Mouse (Mus musculus) cerebellum, postnatal 4 days (tissue): ENCODE data around the gene Sh2b3.
A peak's percentile ranks its signal among the peaks of the same experiment; 100 is the strongest.
"Not testable (repeated sequence)": the region's sequence is repeated elsewhere in the genome, so short reads cannot be mapped to it uniquely, and the experiment has no call there.

Experiments used
- DNase-seq, 2 experiments: peaks; one replicate each; pipeline ENCODE4 v3.0.0; 2022; ENCODE audit warnings: low spot score in 2 of 2, mixed read lengths in 1 of 2

Sh2b3 gene

DNA sequence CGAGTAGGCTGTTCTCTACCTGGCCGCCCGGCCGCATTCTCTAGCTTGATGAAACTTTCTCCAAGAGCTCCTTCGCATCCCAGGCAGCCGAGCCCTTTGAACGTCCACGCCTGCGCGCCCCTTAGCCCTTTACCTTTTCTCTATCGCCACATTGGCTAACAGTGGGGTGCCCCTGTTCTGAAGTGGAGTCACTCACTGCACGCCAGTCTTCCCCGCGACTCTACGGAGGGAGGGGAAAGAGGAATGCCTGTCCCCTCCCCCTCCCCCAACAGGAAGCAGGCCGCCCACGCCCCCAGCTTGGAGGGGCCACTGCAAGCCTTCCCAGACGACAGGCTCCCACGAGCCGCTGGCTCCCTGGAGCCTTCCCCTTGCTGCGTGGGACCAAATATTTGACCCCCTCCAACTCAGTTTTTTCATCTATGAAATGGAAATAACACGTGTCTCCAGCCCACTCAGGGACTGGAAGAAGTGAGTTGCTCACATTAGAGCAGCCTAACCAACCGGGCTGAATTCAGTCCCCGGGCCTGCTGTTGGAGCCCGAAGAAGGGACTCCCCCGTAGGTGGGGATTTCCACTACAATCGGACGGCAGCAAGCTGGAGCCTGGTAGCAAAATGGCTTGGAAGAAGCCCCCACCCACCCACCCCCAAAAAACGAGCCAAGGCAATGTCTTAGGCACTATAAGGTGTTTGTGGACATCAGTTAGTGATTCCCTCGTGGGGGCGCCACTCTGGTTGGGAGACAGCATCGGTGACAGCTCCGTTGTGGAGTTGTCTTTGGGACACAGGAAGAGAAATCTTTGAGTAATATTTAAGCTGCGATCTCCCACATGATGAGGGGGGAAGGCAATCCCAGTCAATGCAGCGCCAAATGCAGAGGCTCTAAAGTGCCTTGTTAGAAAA, at the start of gene Sh2b3:
Gene Sh2b3, minus strand, starts transcription at position 206 of the 900 bp plus-strand sequence.
- no peak for DNase-seq

DNA sequence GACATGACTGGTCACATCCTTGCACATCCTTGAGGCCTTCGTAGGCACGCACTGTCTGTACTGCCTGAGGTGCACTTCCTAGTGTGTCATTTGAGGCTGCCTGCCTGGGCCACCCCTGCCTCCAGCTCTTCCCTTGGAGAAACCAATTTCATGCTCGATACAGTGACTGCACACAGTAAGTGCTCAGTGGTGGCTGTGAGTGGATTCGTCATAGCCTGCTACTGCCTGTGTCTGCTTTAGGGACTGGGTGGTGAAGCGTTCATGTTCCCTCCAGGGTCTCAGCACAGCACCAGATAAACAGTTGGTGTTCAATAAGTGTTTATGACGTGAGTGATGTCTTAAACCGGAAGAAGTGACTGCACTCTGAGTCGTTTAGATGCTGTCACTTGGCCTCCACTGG, 45.9 kb upstream of the Sh2b3 start:
- no peak for DNase-seq

DNA sequence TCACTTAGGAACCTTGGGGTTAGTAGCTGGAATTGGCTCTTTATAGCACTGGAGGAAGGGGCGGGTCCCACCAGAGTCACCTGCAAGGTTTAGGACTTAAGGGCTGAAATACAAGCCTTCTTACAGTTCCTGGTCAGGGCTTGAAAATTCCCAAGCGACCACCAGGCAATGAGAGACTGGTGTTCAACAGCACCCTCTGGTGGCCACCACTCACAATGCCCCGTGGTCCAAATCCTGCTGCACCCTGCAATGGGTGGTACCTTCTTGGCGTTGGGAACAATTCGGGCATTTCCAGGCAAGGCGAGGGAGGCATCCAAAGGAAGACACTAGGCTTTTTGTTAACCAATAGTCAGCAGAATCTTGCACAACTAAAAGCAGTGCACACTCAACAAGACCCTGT, 41.8 kb upstream of the Sh2b3 start:
- peak in 1 of 2 experiments; percentile 31 for DNase-seq

DNA sequence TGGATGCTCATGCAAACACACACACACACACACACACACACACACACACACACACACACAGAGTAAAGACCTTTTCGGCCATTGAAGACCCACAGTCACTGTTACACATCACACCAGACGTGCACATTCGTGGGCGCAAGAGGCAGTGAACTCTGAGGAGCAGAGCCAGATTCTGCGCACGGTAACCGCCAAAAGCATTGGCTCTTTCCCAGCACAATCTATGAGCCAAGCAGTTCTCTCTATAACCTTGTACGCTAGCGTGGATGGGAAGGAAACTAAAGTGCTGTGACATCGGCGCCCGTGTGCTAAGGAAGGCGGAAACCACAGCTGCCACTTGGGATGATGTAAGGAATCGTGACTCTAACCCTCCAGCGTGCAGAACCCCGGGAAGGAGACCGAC, 41.3 kb upstream of the Sh2b3 start:
- no peak for DNase-seq

DNA sequence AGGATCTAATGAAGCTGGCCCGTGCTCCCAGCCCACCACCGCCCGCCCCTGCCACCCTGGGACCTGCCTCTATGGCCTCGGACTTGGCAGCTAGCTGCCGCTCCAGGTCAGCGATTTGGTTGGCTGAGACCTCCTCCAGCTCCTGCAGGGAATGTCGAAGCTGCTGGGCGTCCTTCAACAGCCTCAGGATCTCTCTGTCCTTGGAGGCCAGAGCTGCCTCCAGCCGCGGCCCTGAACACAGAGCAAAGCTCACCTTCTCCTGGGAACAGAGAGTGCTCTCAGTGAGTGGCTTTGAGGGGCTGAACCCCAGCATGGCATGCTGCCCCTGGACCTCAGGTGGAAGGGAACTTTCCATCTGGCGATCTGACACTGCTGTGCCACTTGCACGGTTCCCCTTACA, 39.5 kb upstream of the Sh2b3 start:
- no peak for DNase-seq

DNA sequence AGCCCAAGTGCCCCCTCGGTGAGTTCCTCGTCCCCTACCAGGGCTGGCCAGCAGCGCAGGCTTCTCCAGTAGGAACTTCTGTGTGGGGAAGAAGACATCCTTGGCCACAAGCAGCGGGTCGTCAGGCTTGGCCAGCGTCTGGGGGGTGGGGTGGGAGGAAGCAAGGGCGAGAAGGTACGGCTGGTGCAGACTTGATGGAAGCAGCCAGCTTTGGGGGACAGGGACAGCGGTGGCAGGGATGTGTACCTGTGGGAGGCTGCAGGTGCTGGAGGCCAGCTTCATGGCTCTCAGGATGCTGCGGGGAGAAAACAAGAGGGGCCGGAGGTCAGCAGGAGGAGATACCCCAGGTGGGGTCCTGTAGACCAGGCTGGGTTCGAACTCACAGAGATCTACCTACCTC, 37.6 kb upstream of the Sh2b3 start:
- no peak for DNase-seq

DNA sequence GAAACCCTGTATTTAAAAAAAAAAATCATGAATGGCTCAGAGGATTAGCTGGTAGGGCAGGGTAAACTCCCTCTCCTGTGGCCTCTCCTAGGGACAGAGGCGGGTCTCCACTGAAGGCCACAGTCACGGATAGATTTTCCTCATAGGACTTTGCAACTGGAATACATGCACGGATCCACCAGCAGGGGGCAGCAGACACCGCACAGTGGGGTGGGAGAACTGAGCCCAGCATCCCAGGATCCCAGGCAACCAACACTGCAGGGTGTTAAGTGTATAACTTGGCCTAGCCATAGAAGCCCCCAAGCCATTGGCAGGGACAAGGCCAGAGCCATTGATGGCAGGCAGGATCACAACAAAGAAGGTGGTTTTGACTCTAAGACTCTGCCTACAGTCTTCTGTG, 34.7 kb upstream of the Sh2b3 start:
- peak; percentile 90 to 91 for DNase-seq

DNA sequence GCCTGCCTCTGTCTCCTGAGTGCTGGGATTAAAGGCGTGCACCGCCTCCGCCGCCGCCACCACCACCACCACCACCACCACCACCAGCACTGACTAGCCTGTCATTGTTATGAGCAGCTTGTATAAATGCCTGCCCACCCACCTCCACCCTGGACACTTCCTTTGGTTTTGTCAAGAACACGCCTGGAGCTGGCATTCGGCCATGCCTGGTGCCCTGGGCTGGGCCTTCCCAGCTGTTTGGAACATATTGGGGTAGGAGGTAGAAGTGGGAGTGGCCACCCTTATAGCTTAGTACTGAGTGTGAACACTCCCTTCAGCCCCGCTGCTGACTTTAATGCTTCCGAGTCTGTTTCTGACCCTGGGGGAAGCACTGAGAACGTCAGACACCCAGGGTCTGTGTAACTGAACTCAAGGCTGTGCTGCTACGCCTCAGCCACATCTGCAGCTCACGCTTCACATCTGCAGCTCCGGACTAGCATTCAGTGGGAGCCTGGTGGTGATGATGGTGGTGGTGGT, 34.1 kb upstream of the Sh2b3 start:
- no peak for DNase-seq

DNA sequence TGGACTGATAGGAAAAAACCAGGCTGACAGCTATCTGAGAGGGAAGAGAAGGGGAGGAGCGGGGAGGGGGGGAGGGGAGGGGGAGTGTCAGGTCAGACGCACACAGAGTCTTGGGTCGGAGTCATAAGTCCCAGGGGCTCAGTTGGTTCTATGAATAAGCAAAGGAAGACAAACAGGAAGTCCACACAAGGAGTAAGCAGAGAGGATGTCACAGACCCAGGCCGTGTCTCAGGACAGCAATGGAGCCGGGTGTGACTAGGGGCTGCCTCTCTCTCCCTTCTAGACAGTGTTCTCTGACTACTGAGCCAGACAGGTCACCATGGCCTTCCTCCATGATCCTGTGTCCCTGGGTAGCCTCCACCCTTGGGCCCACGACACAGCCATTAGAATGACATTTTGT, 33.4 kb upstream of the Sh2b3 start:
- DNase-seq = no peak

DNA sequence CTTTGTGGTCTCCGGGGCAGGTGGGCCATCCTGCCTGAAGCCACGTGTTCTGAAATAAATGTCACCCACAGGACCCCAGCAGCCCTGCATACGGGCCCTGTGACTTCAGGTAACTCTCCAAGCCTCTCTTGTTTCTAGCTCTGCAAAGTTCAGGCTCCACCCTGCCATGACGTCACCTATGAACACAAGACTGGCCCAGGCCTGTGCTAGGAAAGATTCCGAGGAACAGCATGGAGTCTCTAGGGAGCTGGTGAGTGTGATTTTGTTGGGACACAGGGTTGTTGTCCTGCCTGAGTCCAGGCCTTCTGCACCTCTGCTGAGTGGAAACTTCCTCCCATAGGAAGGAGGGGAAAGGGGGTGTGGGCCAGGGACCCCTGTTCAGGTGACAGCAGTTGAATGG, 30.5 kb upstream of the Sh2b3 start:
- no peak for DNase-seq

DNA sequence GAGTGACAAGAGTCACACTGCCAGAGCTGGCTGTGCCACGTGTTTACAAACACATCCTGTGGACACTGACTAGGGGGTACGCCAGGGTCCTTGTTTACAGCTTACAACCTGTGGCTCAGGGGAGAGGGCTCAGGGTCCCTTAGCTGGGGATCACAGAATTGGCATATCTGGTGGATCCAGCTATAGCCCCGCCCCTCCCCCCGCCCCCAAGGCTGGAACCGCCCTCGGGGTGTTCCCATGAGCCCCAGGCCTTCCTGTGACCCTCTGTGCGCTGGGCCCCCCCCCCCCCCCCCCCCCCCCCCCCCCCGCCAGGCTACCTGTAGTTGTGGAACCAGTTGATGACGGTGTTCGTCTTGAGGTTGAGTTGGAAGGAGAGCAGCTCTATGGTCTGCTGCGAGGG, 26.9 kb upstream of the Sh2b3 start:
- no peak for DNase-seq

DNA sequence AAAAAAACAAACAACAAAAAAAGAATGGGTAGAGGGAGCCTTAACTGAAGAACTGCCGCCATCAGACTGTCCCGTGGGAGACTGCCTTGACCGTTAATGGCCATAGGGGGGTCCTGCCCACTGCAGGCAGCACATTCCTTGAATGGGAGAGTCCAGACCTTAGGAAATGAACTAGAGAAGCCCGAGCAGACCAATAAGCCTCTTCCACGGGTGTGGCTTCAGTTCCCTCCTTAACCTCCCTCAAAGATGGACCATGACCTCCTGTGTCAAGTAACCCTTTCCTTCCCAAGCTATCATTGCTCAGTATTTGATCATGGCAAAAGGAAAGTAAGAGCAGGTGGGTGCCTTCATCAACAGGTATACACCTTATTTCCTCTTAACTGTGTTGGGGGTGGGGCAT, 24.5 kb upstream of the Sh2b3 start:
- no peak for DNase-seq

DNA sequence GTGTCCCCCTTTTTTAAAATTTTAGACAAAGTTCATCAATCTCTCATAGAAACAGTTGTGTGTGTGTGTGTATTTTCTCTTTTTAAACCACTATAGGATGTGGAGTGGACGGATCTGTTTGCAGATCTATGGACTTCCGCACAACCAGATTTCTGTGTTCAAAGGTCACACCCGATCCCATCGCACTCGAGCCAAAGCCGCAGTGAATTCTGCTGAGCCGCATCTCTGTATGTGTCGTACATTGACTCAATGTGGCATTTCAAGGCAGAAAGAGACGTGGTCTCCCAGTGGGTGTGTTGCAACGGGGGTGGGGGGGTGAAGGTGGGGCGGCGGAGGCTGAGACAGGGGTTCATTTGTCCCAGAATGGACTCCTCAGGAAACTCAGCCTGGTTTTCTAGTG, 21.0 kb upstream of the Sh2b3 start:
- DNase-seq = no peak

DNA sequence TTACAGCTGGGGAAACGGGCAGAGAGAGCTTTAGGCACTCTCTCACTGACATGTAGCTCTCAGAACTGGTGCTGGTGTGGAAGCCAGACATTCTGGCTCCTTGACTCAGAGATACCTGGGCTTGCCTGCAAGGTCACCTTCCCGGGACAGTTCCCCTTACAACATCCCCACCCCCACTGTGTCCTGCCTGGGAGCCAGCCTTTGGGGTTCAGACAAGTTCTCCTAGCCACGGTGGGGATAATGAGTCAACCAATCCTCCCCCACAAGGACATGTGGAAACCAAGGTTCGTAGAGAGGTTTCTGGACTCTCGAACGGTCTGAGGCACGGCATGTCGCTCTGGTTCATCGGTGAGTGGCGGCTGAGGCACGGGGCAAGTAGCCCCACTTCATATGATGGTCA, 19.3 kb upstream of the Sh2b3 start:
- no peak for DNase-seq

DNA sequence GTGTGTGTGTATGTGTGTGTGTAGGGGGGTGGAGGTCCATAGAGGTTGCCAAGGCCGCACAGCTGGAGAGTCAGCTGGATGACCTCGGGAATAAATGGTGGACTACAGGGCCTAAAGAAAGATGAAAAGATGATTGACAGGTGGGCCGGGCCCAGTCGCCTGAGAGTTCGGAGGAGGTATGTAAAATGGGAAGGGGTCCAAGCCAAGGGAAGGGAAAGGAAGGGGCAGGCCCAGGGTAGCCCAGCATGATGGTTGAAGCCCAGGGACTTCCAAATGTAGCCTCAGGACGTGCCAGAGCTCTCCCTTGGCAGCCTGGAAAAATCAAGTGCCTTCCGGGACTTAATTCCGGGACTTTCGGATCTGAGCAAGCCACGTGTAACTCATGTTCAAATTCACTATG, 17.3 kb upstream of the Sh2b3 start:
- DNase-seq = no peak

DNA sequence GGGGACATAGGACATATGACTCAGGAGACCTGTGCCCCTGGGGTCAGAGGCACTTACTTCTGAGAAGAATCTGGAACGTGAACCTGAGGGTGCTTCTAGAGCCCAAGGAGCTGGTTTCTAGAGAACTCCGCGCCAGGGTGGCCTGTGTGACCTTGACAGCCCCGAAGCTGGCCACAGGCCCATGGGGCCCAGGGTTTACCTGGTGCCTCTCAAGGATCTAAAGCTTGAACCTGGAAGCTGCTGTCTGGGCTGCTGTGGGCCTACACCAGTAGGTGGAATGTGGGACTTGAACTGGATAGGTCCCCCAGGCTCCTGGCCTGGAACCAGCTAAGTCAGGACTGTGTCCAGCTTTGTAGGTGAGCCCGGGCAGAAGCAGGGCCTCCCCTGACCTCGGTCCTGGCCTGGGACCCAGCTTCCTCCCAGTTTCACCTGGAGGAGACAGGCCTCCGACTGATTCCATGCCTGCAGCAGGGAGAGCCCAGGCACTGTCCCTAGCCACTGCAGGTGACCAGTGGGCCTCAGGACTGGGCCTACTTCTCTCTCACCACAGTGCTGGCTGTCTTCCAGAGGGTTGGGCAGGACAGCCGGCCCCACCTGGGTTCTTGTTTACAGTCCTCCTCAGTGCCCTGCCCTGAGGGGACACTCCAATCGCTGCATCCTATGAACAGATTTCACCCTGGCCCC, 16.1 kb upstream of the Sh2b3 start:
- no peak for DNase-seq

DNA sequence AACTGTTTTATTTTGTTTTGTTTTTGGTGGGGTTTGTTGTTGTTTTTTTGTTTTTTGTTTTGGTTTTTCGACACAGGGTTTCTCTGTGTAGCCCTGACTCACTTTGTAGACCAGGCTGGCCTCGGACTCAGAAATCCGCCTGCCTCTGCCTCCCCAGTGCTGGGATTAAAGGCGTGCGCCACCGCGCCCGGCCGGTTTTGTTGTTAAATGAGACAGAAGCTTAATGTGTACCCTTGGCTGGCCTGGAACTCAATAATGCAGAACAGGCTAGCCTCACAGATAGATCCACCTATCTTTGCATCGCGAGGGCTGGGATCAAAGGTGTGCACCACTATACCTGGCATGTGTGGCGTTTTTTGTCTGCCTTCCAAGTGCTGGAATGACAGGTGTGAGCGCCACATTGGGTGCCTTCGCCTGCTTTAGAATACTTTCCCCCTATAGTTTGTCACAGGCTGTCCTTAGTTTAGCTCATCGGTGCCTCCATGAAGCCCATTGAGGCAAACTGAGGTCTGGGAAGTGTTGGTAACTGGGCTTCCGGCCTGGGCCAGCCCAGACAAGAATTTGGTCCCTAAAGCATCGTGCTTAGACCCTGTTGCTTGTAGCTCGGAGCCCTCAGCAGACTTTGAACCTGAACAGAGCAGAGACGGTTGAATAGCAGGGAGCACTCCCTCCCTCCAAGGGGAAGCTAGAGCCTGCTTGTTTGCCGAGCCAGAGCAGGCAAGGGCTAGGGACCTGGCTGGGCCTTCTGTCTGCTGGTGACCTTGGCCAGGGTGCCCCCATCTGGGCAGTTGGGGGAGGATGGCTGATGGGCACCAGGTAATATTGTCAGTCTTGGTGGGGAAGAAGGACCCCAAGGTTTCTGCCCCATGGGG, 12.3 kb upstream of the Sh2b3 start:
- DNase-seq = no peak

DNA sequence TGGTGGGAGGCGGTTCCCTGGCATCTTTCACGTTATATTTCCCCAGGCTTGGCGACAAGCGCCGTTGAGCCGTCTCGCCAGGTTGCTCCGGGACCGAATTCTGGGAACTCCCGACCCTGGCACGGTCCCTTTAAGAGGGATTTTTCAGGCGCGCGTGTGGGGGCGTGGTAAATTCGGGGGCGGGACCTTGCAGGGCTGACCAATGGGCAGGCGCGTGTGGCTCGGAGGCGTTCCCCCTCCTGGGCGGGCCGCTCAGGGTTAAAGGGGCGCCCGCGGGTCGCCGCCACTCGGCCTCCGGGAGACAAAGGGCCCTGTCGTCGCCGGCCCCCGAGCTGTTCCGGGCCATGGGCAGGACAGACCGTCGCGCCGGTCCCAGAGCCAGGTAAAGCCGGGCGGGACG, 11.3 kb upstream of the Sh2b3 start, which contains the start of gene Pheta1:
Gene Pheta1, plus strand, starts transcription at position 242 of the 400 bp plus-strand sequence.
- DNase-seq = peak; percentile 89 to 91

DNA sequence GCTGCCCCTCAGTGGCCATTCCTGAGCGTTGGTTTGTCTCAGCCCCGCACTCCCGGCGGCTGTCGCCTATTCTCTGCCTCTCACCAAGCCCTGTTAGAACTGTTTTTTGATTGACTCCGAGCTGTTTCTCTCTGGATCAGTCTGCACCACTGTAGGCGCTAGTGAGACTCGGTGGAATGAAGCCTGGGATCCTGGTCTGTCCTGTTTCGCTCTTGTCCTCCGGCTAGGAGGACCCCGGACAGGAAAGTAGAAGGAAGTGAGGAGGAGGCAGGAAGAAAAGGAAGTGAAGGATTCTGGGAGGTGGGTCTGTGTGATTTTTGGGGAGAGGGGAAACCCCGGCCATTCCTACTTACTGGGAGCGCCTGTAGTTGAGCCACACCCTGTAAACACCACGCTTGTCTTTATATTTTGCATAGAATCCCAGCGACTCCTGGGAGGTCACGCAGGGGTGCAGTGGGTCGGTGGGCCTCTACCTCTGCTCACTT, 10.6 kb upstream of the Sh2b3 start:
- DNase-seq = no peak

DNA sequence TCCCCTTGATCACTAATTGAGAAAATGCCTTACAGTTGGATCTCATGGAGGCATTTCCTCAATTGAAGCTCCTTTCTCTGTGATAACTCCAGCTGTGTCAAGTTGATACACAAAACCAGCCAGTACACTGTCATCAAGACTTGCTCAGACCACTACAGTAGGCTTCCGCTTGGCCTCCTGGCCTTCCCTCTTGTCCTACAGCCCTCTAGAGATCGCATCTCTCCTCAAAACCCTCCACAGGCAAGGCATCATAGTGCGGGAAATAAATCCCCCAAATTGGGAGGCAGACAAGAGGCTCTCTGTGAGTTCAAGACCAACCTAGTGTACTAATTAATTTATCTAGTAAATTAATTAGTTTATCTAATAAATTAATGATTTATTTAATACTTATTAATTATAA, 9.8 kb upstream of the Sh2b3 start:
- DNase-seq = not testable (repeated sequence)

DNA sequence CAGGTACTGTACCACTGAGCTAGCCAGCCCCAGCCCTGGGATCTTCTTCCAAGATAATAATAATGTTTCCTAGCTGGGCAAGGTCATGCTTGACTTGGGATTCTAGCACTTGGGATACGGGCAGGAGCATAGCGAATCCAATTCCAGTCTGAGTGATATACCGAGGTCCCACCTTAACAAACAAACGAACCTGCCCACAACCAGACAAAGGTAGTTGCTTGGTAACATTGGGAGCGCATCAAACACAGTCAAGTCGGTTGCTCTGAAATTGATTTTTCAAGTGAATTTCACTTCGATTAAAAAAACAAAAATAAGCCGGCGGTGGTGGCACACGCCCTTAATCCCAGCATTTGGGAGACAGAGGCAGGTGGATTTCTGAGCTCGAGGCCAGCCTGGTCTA, 8.9 kb upstream of the Sh2b3 start:
- DNase-seq = no peak

DNA sequence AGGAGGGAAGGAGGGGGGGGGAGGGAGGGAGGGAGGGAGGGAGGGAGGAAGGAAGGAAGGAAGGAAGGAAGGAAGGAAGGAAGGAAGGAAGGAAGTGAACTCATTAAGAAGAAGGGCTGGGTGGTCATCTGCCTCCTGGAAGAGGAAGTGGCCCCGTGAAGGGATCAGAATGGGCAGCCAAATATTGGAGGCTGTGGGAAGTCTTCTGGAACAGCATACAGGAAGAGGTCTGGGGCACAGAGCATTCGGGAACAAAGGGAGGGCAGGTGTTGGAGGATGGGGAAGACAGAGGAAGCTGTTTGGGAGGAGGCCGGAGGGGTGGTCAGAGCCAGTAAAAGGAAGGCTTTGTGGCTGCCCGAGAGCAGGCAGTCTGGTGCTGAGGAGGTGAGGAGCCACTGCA, 7.9 kb upstream of the Sh2b3 start:
- no peak for DNase-seq
